Mouse (Mus musculus) left cerebral cortex, postnatal 25 days (tissue): ENCODE results near the gene Vmn2r62. TPM values are rescaled to one million over a fixed set of nuclear protein-coding genes. Genes with fewer than 3 reads are reported as not detected.
"Not testable (repeated sequence)": the region's sequence is repeated elsewhere in the genome, so short reads cannot be mapped to it uniquely, and the experiment has no call there.

Experiments used
- DNase-seq, 2 experiments: peaks; one replicate each; pipeline ENCODE4 v3.0.0; 2022; ENCODE audit warnings: low spot score in 2 of 2, mixed read lengths in 1 of 2
- intact Hi-C: fragments of 180-260 bp; cut with DNase I; formaldehyde crosslinking; loops from one replicate; pipeline ENCODE4 v1.15.1; 2025
- total RNA-seq, 2 experiments: library from RNA; stranded (reverse); gene quantifications; 2 replicates each; pipeline ENCODE4 v1.2.3; 2021

Vmn2r62 gene
- total RNA-seq, result not detected

DNA sequence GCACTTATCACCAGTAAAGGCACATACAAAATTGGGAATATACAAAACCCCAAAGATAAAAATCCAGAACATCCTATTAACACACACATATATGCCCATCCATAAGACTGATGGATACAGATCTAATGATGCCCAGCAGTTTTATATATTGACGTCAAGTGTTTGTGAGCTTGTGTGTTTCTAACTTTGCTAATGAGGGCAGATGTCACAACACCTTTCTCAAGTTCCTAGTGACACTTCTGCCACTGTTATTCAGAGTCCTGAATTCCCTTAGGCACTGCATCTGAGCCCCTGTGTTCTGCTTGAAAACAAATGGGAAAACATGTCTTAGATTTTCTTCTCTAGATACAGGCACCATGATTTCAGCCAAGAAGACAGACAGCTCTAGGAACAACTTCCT lies at the start of gene Vmn2r62:
TSS of gene Vmn2r62 (minus strand) at position 101 of the 400 bp plus-strand sequence.
- intact Hi-C loops, DNase-seq: not testable (repeated sequence)

DNA sequence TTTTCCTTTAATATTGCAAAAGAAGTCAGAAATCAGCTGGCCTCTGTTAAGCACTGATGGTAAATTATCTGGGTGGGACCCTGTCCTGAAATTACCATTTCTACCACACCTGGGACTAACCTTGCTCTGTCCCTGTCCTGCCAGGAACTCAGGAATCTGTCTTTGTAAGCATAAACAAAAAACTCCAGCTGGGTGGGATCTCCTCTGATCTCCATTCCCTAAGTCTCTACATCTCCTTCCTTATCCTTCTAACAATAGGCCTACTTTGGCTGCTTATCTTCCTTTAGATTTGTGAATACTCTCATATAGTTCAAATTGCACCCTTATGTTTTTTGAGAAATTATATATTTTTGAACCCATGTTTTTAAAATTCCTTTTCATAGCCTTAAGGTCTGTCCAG lies 45.0 kb upstream of the Vmn2r62 start:
- DNase-seq, intact Hi-C loops: not testable (repeated sequence)

DNA sequence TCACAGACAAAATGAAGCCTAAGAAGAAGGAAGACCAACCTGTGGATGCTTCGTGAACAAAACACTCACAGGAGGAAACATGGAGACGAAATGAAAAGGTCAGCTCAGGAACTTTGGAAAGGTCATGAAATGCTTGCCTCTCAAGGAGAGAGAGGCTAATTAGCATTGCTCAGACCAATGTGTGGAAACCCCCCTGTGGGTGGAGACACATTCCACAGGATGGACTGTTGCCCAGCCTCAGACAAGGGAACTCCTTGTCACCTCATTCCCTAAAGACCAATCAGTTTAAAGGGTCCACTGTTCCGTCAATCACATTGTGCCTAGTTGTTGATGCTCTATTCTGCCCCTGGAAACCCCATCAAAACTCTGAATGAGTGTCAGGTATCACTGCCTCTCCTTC lies 38.9 kb upstream of the Vmn2r62 start:
- no peak for DNase-seq
- intact Hi-C loops, result no loop called here

DNA sequence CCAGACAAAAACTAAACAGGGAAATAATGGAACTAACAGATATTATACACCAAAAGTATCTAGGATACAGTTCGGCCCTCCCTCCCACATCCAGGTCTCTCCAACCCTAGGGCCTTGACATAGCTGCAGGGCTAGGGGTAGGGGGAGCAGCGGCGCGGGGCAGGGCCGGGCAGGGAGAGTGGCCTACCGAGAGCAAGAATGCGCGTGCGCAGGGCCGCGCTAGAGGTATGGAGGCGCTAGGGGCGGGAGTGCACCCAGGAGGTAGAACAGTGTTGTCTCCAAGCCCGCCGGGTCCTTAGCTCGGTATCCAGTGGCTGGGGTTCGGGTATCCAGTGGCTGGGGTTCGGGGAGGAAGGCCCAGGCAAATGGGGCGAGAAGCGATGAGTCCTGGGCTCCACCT lies 43.5 kb downstream of the Vmn2r62 start:
- no peak for DNase-seq

DNA sequence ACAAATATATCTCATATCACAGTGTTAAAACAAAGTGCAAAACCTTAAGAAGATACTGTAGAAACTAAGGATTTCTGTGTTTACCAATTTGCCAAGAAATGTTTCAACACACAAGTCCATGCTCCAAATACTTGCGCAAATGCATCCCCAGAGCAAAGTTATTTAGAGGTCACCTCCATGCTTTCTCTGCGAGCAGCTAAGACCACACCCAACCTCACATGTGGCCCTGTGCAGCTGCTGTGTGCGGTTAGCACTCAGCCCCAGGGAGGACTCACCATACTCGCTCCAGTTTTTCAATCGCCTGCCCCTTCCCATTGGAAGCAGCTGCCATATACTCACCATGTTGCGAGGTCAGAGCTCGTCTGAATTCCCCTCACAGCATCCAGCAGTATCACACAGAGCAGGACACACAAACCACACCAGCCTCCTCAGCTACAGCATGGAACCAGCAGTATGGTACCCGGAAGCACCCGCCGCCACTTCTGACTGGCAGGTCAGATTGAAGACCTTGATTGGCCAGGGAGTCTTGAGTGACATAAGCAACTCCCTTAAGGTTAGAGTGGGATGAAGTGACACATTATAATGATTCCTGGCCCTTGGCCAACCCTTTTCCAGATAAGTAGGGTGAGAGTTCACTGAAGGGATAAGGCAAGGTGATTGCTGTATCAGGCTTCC lies 54.7 kb downstream of the Vmn2r62 start:
- intact Hi-C loops, result no loop called here
- no peak for DNase-seq

More for the DNA sequence above, 43.5 kb downstream of the Vmn2r62 start:
- intact Hi-C loops, result no loop called here

DNA sequence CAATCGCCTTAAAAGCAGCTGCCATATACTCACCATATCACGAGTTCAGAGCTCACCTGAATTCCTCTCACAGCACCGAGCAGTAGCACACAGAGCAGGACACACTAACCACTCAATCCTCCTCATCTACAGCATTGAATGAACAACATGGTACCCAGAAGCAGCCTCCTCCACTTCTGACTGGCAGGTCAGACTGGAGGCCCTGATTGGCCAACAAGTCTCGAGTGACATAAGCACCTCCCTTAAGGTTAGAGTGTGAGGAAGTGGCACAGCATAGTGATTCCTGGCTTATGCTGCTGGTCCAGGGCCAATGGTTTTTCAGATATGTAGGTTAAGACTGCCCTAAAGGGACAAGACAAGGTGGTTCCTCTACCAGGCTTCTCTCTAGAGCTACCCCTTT lies 66.4 kb downstream of the Vmn2r62 start, which contains the start of gene Gm17067:
TSS of gene Gm17067 (minus strand) at position 101 of the 400 bp plus-strand sequence.
- DNase-seq, result not testable (repeated sequence)
- intact Hi-C loops, result loop anchor here (5.0 kb wide), 1 partner anchor 130 kb away; no protein-coding TSS in a partner anchor

Other genes starting within 250 kb of the Vmn2r62 start
- gene Gm21028, start 214.9 kb downstream of the Vmn2r62 start, total RNA-seq, result not detected
- gene Zfp977, start 201.0 kb downstream of the Vmn2r62 start, total RNA-seq, result 1 to 10 TPM; 1.6 to 1.7 TPM
- 1 to 10 TPM; 2.7 to 3.0 TPM for gene Zfp976, start 150.9 kb downstream of the Vmn2r62 start, total RNA-seq
- 1 to 10 TPM; 5.5 to 7.1 TPM for gene Zfp975, start 100.8 kb downstream of the Vmn2r62 start, total RNA-seq
- gene Gm17067, start 66.5 kb downstream of the Vmn2r62 start, total RNA-seq, result not detected
- under 1 TPM; 0.14 to 0.16 TPM for gene Gm2381, start 73.7 kb upstream of the Vmn2r62 start, total RNA-seq
- gene Vmn2r63, start 140.3 kb upstream of the Vmn2r62 start, total RNA-seq, result not detected
- gene Gm9268, start 225.2 kb upstream of the Vmn2r62 start, total RNA-seq, result not detected